Mouse (Mus musculus) brown adipose tissue, adult 24 weeks (tissue): ENCODE data around the gene 2610318N02Rik. TPM values are rescaled to one million over a fixed set of nuclear protein-coding genes. Genes with fewer than 3 reads are reported as not detected.
"Not testable (repeated sequence)": the region's sequence is repeated elsewhere in the genome, so short reads cannot be mapped to it uniquely, and the experiment has no call there.

ENCODE experiments used
- H3K27ac ChIP-seq: fragments of 200-500 bp; replicated peaks from 2 replicates; pipeline ENCODE4 v1.5.1; 2012; ENCODE audit warnings: low read depth, mild to moderate bottlenecking, low read length
- H3K4me1 ChIP-seq: fragments of 200-500 bp; 2 replicates; pipeline ENCODE4 v1.6.1; 2012; ENCODE audit warnings: low read length, mixed read lengths; ENCODE audit not compliant: control insufficient read depth, insufficient read depth, insufficient read length
- H3K4me3 ChIP-seq: fragments of 200-500 bp; 2 replicates; pipeline ENCODE4 v1.5.1; 2012; ENCODE audit warnings: low read depth, mild to moderate bottlenecking, low read length, moderate library complexity; ENCODE audit not compliant: insufficient read depth
- polyA plus RNA-seq: library from polyadenylated mRNA; stranded (reverse); fragments of >200 nt; gene quantifications from 2 replicates; pipeline ENCODE4 v1.2.4, GENCODE M21; 2012; ENCODE audit not compliant: missing spikeins, insufficient read depth, insufficient read length

Gene 2610318N02Rik
- polyA plus RNA-seq: not detected in 2 replicates

DNA sequence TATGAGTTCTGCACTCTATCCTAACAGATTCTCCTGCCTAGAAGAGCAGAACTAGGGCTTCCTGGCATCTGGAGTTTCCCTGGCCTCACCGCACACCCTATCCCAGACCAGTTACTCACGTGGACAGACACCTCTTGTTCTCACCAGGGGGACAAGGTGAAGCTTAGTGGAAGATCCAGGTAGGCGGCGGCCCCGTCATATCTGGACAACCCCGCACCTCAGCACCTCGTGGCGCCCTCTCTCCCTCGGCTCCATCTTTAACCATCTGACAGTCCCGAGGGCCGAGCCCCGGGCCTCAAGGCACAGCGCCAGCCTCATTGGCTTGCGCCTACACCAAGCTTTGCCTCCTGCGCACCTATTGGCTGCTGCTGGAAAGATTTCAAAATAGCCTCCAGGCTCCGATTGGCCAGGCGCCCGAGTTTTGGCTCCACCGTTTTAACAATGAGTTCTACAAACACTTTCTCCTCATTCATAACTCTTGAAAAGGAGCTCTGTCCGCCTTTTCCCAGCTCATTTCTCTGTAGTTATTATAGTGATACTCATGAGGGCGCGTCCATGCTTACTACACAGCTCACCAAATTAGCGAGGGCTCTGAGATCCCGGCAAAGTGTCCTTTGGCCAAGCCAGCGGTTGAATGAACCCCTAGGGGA, at the start of gene 2610318N02Rik:
Gene 2610318N02Rik (minus strand): TSS at position 297 of the 650 bp plus-strand sequence.
- Histone ChIP-seq H3K4me1 (no peaks in the 10 kb centered on the region), H3K4me3 (0 out of 2 replicates have a peak within 1 kb of the TSS, but pooled peaks have one; percentile 19), H3K27ac (no peak within 1 kb of the TSS)

DNA sequence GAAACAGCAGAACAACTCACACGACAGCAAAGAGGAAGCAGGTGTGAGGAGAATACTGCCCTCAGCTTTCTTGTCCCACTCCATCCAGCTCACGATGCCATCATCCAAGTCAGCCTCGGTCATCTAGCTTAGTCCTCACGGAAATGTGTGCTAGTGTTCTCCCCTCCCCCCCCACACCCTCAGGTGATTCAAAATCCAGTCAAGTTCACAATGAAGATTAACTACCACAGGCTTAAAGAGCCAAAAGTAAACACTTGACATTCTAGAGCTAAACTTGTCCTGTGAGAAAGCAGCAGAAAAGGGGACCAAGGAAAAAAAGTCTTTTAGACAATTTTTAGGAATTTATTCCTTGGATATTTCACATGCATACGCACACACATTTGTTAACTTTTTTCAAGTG, 43.1 kb upstream of the 2610318N02Rik start:
- no peak overlapping the region for H3K4me3 ChIP-seq
- no peak overlapping the region for H3K27ac ChIP-seq
- no peaks in the 10 kb centered on the region for H3K4me1 ChIP-seq

DNA sequence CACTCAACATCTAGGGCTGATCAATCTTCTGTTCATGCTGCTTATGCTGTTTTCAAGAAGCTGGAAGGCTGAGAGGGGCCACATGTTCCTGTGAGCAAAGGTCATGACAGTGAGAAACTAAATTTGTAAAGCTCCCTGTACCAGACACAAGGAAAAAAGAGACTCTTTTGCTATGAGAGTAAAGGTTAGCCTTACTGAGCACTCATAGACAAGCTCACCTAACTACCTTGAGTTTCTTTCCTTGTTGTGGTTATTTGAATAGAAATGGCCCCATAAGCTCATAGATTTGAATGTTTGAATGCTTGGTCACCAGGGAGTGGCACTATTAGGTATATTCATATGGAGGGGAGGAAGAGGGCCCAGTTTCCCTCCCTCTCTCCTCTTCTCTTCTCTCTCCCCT, 42.2 kb upstream of the 2610318N02Rik start:
- Histone ChIP-seq H3K4me3 (no peak overlapping the region), H3K27ac (no peak overlapping the region), H3K4me1 (no peaks in the 10 kb centered on the region)

DNA sequence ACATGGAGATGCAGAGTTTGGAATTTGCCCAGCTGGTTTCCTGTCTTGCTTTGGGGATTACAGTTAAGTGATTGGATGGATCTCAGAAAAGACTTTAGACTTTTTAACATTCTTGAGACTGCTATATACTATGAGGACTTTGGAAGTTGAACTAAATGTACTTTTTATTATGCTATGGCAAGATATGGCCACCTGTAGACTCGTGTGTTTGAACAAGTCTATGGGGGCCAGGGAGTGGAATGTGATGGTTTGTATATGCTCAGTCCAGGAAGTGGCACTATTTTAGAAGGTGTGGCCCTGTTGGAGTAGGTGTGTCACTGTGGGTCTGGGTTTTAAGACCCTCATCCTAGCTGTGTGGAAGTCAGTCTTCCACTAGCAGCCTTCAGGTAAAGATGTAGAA, 40.5 kb upstream of the 2610318N02Rik start:
- not testable (repeated sequence) for H3K27ac ChIP-seq, H3K4me1 ChIP-seq, H3K4me3 ChIP-seq

DNA sequence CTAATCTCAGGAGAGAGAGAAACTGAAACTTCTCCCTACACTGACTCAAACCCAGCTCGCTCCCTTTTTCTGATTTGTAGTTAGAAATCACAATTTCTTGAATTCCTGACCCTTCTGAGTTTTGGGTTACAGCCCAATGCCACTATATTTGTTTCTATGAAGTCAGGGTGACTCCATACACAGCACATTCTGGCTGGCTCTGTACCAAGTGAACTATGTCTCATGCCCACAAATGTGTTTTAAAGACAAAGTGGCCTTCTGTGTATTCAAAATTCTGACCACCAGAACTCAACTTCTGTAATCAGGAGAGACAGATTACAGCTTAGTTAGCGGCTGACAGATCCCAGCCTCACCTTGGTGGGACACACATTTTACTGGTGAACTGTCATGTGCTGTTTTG, 29.4 kb upstream of the 2610318N02Rik start:
- Histone ChIP-seq H3K27ac (no peak overlapping the region), H3K4me1 (no peaks in the 10 kb centered on the region), H3K4me3 (no peak overlapping the region)

DNA sequence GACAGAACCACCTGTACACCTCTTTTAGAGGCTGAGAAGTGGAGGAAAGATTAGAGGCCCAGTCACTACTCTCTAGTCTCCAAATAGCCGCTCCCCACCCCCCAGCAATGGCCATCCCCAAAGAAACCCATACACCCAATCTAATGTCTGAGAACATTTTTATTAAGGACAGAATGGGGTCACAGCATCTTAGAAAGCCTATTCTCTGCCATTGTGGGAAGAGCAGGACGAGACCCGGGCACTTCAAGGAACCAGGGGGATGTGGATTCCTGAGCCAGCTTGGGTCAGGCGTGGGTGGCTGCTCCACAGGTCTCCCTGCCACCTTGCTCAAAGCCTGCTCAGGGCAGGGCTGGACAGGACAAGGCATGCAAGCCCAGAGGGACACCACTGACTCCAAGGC, 26.9 kb upstream of the 2610318N02Rik start:
- no peak overlapping the region for H3K4me3 ChIP-seq
- no peak overlapping the region for H3K27ac ChIP-seq
- peaks cover 3% of the 10 kb centered on the region; the same call in 1 of the 2 replicates for H3K4me1 ChIP-seq

DNA sequence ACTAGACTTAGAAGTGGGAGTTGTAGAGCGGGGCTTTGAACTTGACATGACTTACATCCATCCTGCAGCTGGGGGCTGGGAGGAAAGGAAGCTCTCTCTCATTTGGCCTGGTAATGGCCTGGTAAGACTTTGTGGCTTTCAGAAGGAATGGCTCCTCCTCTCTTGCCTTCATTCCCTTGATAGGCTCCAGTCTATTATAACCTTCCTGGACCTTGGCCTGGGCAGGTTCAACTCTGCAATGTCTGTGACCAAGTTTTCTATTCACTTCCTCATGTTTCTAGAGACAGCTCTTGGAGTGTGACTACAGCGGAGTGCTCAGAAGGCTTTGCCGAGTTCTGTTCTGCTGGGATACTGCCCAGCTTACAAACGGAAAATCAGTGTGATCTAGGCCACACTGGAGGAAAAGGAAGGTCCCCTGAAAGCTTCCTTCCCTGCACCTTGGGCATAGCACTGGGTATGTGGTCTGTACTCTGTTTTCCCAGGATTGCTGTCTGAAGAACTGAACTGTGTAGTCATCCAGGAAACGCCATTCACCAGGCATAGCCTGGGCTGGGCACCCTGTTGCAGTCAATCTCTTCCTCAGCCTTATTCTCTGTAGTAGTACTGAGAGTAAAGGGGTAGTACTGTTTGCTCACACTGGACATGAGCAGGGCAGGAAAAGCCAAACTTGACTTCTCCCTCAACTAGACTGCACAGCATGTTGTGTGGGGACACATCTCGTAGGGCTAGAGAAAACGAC, 25.7 kb upstream of the 2610318N02Rik start:
- peaks cover 3% of the 10 kb centered on the region; the same call in 1 of the 2 replicates for H3K4me1 ChIP-seq
- H3K4me3 ChIP-seq: no peak overlapping the region
- H3K27ac ChIP-seq: no peak overlapping the region

DNA sequence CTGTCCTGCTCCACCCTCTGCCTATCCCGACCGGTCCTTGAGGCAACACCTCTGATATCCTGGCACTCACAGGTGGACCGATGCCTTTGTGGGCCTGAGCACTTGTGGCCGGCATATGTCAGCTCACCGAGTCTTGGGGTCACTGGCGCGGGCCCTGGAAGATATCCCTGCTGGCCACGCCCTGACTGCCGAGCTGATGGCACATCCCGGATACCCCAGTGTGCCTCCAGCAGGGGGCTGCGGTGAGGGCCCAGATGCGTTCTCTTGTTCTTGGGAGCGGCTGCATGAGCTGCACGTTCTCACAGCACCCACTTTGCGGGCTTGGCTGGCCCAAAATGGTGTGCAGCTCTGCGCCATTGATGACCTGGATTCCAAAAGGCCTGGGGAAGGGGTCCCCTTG, 23.1 kb upstream of the 2610318N02Rik start:
- no peak overlapping the region for H3K27ac ChIP-seq
- H3K4me3 ChIP-seq: no peak overlapping the region
- peaks cover 3% of the 10 kb centered on the region; the same call in 1 of the 2 replicates for H3K4me1 ChIP-seq

DNA sequence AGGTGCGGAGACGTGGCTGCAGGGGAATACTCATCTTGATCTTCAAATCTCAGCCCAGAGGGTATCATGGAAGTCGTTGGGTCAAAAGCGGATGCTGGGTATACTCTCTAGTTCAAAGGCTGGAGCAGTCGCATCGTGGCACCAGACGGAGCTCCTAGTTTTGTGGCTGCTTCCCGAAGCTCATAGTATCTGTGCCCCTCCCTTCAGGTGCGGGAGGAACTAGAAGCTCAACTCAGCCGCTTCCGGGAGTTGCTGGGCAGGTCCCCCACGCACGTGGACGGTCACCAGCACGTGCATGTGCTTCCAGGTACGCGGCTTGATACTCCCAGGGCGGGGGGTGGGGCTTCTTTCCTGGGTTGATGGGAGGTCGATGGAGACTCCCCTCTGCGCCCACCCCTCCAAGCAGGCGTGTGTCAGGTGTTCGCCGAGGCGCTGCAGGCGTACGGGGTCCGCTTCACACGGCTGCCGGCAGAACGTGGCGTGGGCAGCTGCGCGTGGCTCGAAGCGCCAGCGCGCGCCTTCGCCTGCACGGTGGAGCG, 22.5 kb upstream of the 2610318N02Rik start:
- peak overlapping the region; percentile 59 for H3K4me3 ChIP-seq
- H3K4me1 ChIP-seq: peaks cover 3% of the 10 kb centered on the region; the same call in 1 of the 2 replicates
- no peak overlapping the region for H3K27ac ChIP-seq

DNA sequence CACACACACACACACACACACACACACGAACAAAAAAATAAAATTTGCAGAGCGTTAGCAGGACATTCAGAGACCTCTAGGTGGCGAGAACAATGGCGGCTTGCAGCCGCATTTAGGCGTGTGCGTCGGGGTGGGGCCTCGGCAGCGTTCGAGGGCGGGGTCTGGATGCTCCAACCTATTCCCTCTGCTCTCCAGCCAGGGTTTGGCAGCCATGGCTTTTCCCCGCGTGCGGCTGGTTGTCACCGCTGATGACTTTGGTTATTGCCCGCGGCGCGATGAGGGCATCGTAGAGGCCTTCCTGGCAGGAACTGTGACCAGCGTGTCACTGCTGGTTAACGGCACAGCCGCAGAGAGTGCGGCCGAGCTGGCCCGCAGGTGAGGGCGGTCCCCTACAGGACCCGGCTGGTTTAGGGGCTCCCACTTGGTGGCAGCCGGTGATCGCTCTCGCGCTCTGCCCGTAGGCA, 21.8 kb upstream of the 2610318N02Rik start, which contains the start of gene Ccdc116:
Gene Ccdc116 (minus strand): TSS at position 458 of the 464 bp plus-strand sequence.
- peak within 1 kb of the TSS; percentile 59 for H3K4me3 ChIP-seq
- H3K4me1 ChIP-seq: peaks cover 3% of the 10 kb centered on the region; the same call in 1 of the 2 replicates
- H3K27ac ChIP-seq: no peak within 1 kb of the TSS

DNA sequence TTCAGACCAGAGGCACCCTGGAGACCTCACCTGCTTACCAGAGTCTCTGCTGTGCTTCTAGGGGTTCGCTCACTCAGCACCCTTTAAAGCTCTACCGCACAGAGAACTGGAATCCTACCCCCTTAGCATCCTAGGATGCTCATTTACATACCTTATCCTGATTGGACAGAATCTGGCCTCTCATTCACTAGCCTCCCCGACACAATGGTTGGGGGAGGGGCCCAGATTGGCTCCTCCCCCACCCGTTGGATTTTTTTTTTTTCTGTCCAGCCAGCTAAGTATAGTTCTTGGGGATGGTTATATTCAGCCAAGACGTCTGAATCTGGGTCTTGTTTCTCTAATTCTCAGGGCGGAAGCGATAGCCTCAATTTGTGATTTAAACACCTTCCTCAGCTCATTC, 19.4 kb upstream of the 2610318N02Rik start, which contains the start of gene Ydjc:
Gene Ydjc (plus strand): TSS at position 283 of the 400 bp plus-strand sequence.
- Histone ChIP-seq H3K4me1 (peaks cover 3% of the 10 kb centered on the region; the same call in 1 of the 2 replicates), H3K4me3 (no peak within 1 kb of the TSS), H3K27ac (no peak within 1 kb of the TSS)

DNA sequence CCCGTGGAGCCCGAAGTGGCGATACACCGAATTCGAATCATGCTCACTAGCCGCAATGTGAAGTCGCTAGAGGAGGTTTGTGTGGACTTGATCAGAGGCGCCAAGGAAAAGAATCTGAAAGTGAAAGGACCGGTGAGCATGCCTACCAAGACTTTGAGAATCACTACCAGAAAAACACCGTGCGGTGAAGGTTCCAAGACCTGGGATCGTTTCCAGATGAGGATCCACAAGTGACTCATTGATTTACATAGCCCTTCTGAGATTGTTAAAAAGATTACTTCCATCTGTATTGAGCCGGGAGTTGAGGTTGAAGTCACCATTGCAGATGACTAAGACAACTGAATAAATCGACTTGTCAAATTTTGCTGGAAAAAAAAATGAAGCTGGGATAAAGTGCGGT, 12.4 kb upstream of the 2610318N02Rik start:
- Histone ChIP-seq H3K4me1 (no peaks in the 10 kb centered on the region), H3K4me3 (no peak overlapping the region), H3K27ac (no peak overlapping the region)

DNA sequence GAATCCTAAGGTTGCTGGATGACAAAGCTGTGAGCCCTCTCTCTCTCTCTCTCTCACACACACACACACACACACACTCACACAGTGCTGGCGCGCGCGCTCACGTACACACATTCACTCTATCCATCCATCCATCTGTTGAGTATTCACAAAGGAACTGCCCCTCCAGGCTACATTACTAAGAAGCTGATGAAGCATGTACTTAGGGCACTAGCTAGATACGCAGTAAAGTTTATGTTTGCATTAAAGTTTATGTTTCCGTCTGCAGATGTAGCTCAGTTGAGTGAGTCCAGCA, 7.9 kb upstream of the 2610318N02Rik start:
- H3K4me3 ChIP-seq: no peak overlapping the region
- no peaks in the 10 kb centered on the region for H3K4me1 ChIP-seq
- no peak overlapping the region for H3K27ac ChIP-seq

DNA sequence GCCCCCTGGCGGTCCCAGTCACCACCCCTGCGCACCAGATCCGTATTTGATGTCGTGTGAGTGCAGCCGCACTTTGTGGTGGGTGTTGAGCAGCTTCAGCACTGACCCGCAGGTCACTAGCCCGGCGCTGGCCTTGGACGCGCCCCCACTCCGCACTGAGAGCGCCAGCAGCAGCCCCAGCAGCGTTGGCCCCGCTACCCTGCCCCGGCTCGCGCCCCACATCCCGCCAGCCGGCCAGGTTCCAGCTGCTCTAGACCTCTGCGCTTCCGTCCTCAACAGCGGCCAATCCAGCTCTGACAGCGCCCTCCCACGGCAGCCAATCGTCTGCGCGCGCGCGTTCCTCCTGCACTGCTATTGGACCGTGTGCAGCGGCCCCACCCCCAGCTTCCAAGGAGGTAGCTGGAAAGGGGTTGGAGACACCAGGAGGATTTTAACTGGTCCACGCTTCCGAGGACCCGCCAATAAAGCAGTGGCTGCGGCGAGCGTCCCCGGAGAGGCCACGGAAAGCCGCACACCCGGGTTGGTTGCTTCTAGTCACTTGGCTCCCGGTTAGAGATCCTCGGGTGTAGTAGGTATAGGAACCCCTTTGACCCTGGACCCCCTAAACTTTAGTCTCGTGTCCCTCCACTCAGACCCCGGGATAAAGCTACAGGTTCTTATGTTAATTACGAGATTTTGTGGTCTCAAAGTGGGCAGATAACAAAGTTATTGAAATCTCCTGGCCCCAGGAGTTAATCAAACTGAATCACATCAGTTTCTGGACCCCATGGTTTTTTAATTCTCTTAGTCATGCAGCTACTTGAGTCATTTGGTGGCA, 7.3 kb upstream of the 2610318N02Rik start, which contains the start of gene Sdf2l1:
Gene Sdf2l1 (minus strand): TSS at position 295 of the 817 bp plus-strand sequence.
- Histone ChIP-seq H3K4me3 (peak within 1 kb of the TSS; percentile 96), H3K27ac (no peak within 1 kb of the TSS), H3K4me1 (no peaks in the 10 kb centered on the region)
